Mouse (Mus musculus) liver, postnatal 0 days (tissue): ENCODE measurements around the gene Ildr1. TPM values are rescaled to one million over a fixed set of nuclear protein-coding genes. Genes with fewer than 3 reads are reported as not detected.

Experiments used
- ATAC-seq: fragments of 200-750 bp; cut with Nextera tagmentation; 2 replicates; pipeline ENCODE4 v1.8.0; 2017; ENCODE audit warnings: mild to moderate bottlenecking, moderate library complexity
- DNase-seq: peaks from one replicate; pipeline ENCODE4 v3.0.0-alpha.2; 2016
- H3K27ac ChIP-seq: fragments of 300-500 bp; sonication (generic); 2 replicates; pipeline ENCODE4 v1.5.1; 2014; ENCODE audit warnings: antibody characterized with exemption, moderate library complexity, mild to moderate bottlenecking, low read depth
- H3K27me3 ChIP-seq: fragments of 300-500 bp; sonication (generic); 2 replicates; pipeline ENCODE4 v1.6.1; 2014; ENCODE audit warnings: low read length, control low read depth, mixed read lengths; ENCODE audit not compliant: insufficient read depth
- H3K36me3 ChIP-seq: fragments of 300-500 bp; sonication (generic); replicated peaks from 2 replicates; pipeline ENCODE4 v1.6.1; 2014; ENCODE audit warnings: mild to moderate bottlenecking, control low read depth, low read length, moderate library complexity, mixed read lengths; ENCODE audit not compliant: insufficient read depth
- H3K4me1 ChIP-seq: fragments of 300-500 bp; sonication (generic); 2 replicates; pipeline ENCODE4 v1.6.1; 2014; ENCODE audit warnings: antibody characterized with exemption, mild to moderate bottlenecking, control low read depth; ENCODE audit not compliant: insufficient read depth
- H3K4me2 ChIP-seq: fragments of 300-500 bp; sonication (generic); 2 replicates; pipeline ENCODE4 v1.6.1; 2014; ENCODE audit warnings: low read depth, mild to moderate bottlenecking, low read length, moderate library complexity, mixed read lengths
- H3K4me3 ChIP-seq: fragments of 300-500 bp; sonication (generic); 2 replicates; pipeline ENCODE4 v1.5.1; 2014; ENCODE audit warnings: low read depth, low read length
- H3K9ac ChIP-seq: fragments of 300-500 bp; sonication (generic); replicated peaks from 2 replicates; pipeline ENCODE4 v1.6.1; 2014; ENCODE audit warnings: mild to moderate bottlenecking, moderate library complexity
- H3K9me3 ChIP-seq: fragments of 300-500 bp; sonication (generic); 2 replicates; pipeline ENCODE4 v1.6.1; 2016; ENCODE audit warnings: mild to moderate bottlenecking, control low read depth, low read length, mixed read lengths
- CTCF ChIP-seq: sonication (generic); IDR thresholded peaks from 2 replicates; pipeline ENCODE4 v1.5.1; 2016; ENCODE audit warnings: antibody characterized with exemption, low read depth
- EP300 ChIP-seq: IDR thresholded peaks from 2 replicates; pipeline ENCODE4 v1.6.1; 2016; ENCODE audit warnings: antibody characterized with exemption, low read depth, mild to moderate bottlenecking
- WGBS: fragments of 180-500 bp; shearing (Covaris S2); extraction: QIAGEN DNeasy Blood & Tissue Kit; methylation state at CpG from one replicate; pipeline ENCODE4 v1.1.7; 2014; ENCODE audit not compliant: insufficient replicate concordance; 5-methylcytosine and 5-hydroxymethylcytosine counted together
- polyA plus RNA-seq: library from polyadenylated mRNA; unstranded; fragments of >200 nt; fragmentation: Nextera tagmentation; extraction: Ambion mirVana; gene quantifications from 2 replicates; pipeline ENCODE4 v1.2.1, GENCODE M21; 2015

The Ildr1 gene
- polyA plus RNA-seq, 1 experiment from 2014 or later = 0.19 TPM

- H3K4me1 ChIP-seq = no peaks in the 10 kb centered on the region
- no peak overlapping the region for H3K27ac ChIP-seq
- no peaks in the 10 kb centered on the region for H3K36me3 ChIP-seq
- ATAC-seq (peak; percentile 72), DNase-seq (no peak)
- WGBS = 71% methylated on average over 8 of the region's 13 CpGs
- no peaks in the 10 kb centered on the region for H3K9me3 ChIP-seq
- H3K27me3 ChIP-seq = no peaks in the 10 kb centered on the region
- H3K4me3 ChIP-seq = no peak overlapping the region
- no peak overlapping the region for H3K9ac ChIP-seq
- no peak for TF ChIP-seq EP300
- TF ChIP-seq CTCF = no peak
- H3K4me2 ChIP-seq = 0 out of 2 replicates have a peak overlapping the region, but pooled peaks have one; percentile 19
Measured at GRCm38 (mm10) chr16:36770191-36770771, 76.5 kb downstream of the Ildr1 start.

- Histone ChIP-seq H3K9me3 (no peaks in the 10 kb centered on the region), H3K9ac (no peak overlapping the region), H3K27me3 (no peaks in the 10 kb centered on the region), H3K4me1 (no peaks in the 10 kb centered on the region), H3K27ac (no peak overlapping the region), H3K4me3 (no peak overlapping the region), H3K36me3 (no peaks in the 10 kb centered on the region), H3K4me2 (no peak overlapping the region)
- 74% methylated on average over 4 of the region's 4 CpGs for WGBS
- TF ChIP-seq CTCF (no peak), EP300 (no peak)
- ATAC-seq (peak; percentile 58), DNase-seq (no peak)
Measured at GRCm38 (mm10) chr16:36770830-36771229, 77.1 kb downstream of the Ildr1 start.

- no peak for TF ChIP-seq EP300
- TF ChIP-seq CTCF = no peak
- no peak for DNase-seq
- no peaks in the 10 kb centered on the region for H3K9me3 ChIP-seq
- no peak overlapping the region for H3K27ac ChIP-seq
- WGBS = 81% methylated on average over 2 of the region's 2 CpGs
- no peak overlapping the region for H3K4me3 ChIP-seq
- H3K4me1 ChIP-seq = no peaks in the 10 kb centered on the region
- no peaks in the 10 kb centered on the region for H3K36me3 ChIP-seq
- H3K4me2 ChIP-seq = no peak overlapping the region
- no peak overlapping the region for H3K9ac ChIP-seq
- no peaks in the 10 kb centered on the region for H3K27me3 ChIP-seq
- no peak for ATAC-seq
Measured at GRCm38 (mm10) chr16:36771244-36771643, 77.5 kb downstream of the Ildr1 start.

- H3K4me2 ChIP-seq = no peak overlapping the region
- no peaks in the 10 kb centered on the region for H3K4me1 ChIP-seq
- 87% methylated on average over 3 of the region's 3 CpGs for WGBS
- no peak overlapping the region for H3K9ac ChIP-seq
- no peak overlapping the region for H3K4me3 ChIP-seq
- no peak for DNase-seq
- H3K27me3 ChIP-seq = no peaks in the 10 kb centered on the region
- H3K27ac ChIP-seq = no peak overlapping the region
- no peak for ATAC-seq
- H3K9me3 ChIP-seq = no peaks in the 10 kb centered on the region
- no peaks in the 10 kb centered on the region for H3K36me3 ChIP-seq
- TF ChIP-seq EP300 (no peak), CTCF (no peak)
Measured at GRCm38 (mm10) chr16:36771703-36772102, 77.9 kb downstream of the Ildr1 start.

- ATAC-seq = no peak
- Histone ChIP-seq H3K9me3 (no peaks in the 10 kb centered on the region), H3K4me1 (no peaks in the 10 kb centered on the region), H3K4me3 (no peak overlapping the region), H3K36me3 (no peaks in the 10 kb centered on the region), H3K27me3 (no peaks in the 10 kb centered on the region), H3K27ac (no peak overlapping the region), H3K9ac (no peak overlapping the region), H3K4me2 (no peak overlapping the region)
- 74% methylated on average over 5 of the region's 5 CpGs for WGBS
- no peak for DNase-seq
- TF ChIP-seq EP300 (no peak), CTCF (no peak)
Measured at GRCm38 (mm10) chr16:36772996-36773395, 79.2 kb downstream of the Ildr1 start.

- Histone ChIP-seq H3K27me3 (no peaks in the 10 kb centered on the region), H3K9me3 (no peaks in the 10 kb centered on the region), H3K9ac (no peak overlapping the region), H3K36me3 (no peaks in the 10 kb centered on the region), H3K27ac (no peak overlapping the region), H3K4me3 (no peak overlapping the region), H3K4me2 (no peak overlapping the region), H3K4me1 (no peaks in the 10 kb centered on the region)
- TF ChIP-seq CTCF = no peak
- DNase-seq (no peak), ATAC-seq (no peak)
- WGBS = 86% methylated on average over 6 of the region's 6 CpGs
Measured at GRCm38 (mm10) chr16:36775658-36776057, 81.9 kb downstream of the Ildr1 start.

Other genes with a start within 250 kb of the Ildr1 start
- gene Stfa3, start 238.6 kb upstream of the Ildr1 start, polyA plus RNA-seq = 213 and 228 TPM in 2 replicates
- gene Casr, start 131.8 kb upstream of the Ildr1 start, polyA plus RNA-seq = 0.04 TPM in 1 of 2 replicates, not detected in the other
- 7.7 and 9.3 TPM in 2 replicates for gene Cd86, start 27.9 kb upstream of the Ildr1 start, polyA plus RNA-seq
- 0.20 and 1.8 TPM in 2 replicates for gene Slc15a2, start 91.0 kb downstream of the Ildr1 start, polyA plus RNA-seq
- gene Iqcb1, start 134.4 kb downstream of the Ildr1 start, polyA plus RNA-seq = 6.8 and 7.8 TPM in 2 replicates
- 0.70 and 1.3 TPM in 2 replicates for gene Eaf2, start 181.0 kb downstream of the Ildr1 start, polyA plus RNA-seq
- 38.7 and 42.2 TPM in 2 replicates for gene Golgb1, start 181.2 kb downstream of the Ildr1 start, polyA plus RNA-seq
- gene Hcls1, start 241.0 kb downstream of the Ildr1 start, polyA plus RNA-seq = 17.7 and 18.4 TPM in 2 replicates